Mouse (Mus musculus) spleen, postnatal 0 days (tissue): ENCODE data around the gene Loxl4. TPM values are rescaled to one million over a fixed set of nuclear protein-coding genes. Genes with fewer than 3 reads are reported as not detected.

Experiments used
- polyA plus RNA-seq: library from polyadenylated mRNA; unstranded; fragments of >200 nt; fragmentation: Nextera tagmentation; extraction: Ambion mirVana; gene quantifications from 2 replicates; pipeline ENCODE4 v1.2.1, GENCODE M21; 2015

Gene Loxl4
- 0.39 and 0.40 TPM in 2 replicates for polyA plus RNA-seq

DNA sequence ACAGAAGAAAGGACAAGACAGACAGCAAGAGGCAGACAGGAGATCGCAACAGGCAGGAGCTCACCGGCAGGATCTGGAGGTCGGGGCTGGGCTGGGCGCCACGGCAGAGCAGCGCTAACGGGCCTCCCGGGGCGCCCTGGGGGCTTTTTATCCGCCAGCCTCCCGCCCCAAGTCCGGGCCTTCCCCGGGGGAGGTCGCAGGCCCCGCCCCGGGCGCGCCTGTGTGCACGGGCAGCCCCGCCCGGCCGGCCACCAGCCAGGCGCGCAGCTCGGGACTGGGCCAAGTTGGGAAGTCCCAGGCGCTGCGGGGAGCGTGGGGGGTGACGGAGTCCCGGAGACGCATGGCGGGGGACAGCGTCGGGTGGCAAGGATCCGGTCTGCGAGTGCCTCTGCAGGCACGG is at the start of gene Loxl4:
Gene Loxl4 (minus strand): TSS at position 160 of the 400 bp plus-strand sequence.

Other genes starting within 250 kb of the Loxl4 start
- 0.49 and 0.65 TPM in 2 replicates for gene Crtac1, start 181.0 kb downstream of the Loxl4 start, polyA plus RNA-seq
- 15.2 and 17.3 TPM in 2 replicates for gene R3hcc1l, start 94.1 kb downstream of the Loxl4 start, polyA plus RNA-seq
- gene Pyroxd2, start 140.0 kb upstream of the Loxl4 start, polyA plus RNA-seq = 2.7 and 3.0 TPM in 2 replicates
- gene Hps1, start 167.2 kb upstream of the Loxl4 start, polyA plus RNA-seq = 10.7 and 11.6 TPM in 2 replicates